Mouse (Mus musculus) embryo, embryonic 11 days (tissue): ENCODE measurements around the gene Reps2.

ENCODE experiments used
- DNase-seq: peaks from one replicate; pipeline ENCODE4 v3.0.0-alpha.2; 2015

Reps2 gene

DNA sequence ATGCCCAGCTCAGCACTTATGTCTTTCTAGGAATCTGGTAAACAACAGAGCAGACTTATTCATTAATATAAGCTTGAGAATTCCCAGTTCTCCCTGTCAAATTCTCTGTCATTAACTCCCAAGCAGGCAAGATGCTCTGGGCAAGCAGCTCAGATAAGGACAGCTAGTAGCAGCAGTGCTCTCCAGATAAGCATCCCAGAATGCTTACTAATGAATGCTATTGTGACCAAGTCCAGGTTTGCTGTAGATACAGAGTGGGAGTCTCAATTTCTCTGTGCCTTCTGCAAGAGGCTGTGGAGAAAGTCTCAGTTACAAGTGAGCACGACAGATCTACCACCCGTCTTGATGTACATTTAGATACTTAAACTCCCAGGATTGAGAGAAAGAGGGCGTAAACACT, 173.2 kb downstream of the Reps2 start:
- DNase-seq = no peak

DNA sequence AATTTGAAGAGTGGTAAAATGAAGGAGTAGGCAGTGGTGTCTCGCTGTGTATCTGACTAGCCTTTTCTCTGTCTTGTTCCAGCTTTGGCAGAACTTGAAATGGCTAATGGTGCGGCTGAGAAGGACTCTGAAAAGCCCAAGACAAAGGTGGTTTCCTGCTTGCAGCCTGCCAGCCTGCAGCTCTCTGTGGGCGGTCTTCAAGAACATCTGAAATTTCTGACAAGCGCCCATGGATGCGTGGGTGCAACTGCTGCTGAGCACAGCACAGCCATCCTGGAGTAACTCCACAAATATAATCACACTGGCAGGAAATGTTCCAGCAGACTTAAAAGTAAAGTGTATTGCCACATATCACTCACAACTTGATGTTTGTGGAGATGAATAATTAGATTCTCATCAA, 181.3 kb downstream of the Reps2 start:
- no peak for DNase-seq

DNA sequence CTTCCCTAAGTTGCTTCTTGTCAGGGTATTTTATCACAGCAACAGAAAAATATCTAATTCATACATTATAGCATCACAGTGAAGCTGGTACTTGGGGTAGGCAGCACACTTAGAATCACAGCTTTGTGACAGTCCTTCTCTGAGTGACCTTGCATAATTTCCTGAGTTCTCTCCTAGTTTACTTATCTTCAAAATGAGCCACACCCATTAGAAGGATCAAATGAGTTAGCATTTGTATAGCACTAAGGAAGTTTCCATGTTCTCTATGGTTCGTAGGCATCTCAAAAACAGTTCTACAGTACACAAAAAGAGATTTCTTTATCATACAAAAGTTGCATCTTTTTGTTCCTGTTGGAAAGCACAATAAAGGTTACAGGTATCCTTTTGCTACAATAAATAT, 187.0 kb downstream of the Reps2 start:
- DNase-seq = no peak

DNA sequence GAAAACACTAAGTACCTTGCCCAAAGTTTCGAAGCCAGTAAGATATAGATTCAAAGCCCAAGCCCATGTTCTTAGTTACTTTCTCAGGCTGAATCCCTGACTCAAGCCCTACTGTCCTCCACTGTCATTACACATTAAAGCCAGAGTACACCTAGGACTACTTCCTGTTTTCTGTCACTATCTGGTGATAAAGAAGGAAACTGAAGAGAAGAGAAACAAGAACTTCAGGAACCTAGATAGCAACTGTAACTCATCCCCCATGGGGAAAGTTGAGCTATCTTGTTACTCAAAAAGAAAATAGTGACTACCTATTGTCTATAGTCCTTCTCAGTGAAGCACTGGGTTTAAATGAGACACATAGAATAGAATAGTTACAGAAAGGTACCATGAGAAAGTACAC, 188.1 kb downstream of the Reps2 start:
- no peak for DNase-seq

DNA sequence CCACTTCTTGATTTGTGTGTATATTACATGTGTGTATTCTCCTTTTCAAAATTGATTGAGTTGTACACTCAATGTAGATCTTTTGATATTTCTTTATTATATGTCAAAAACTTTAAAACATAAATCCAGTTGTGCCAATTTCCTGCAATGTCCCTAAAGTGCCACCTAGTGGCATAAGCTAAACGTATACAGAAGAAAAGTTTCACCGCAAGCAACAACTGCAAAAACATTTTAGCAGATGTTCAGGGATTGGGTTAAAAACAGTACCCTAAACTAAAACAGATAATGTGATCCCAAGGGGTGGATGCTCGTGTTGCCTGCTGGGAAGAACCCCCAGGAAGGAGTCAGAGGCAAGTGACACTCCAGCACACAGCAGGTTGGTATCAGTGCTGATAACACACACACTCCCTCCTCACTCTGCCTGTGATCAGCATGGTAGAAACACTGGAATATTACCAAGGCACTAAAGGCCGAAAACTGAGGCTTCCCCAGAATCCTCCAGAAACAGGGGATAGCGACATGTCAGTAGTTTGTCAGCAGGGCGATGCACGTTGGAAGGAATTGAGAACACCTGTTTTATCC, 189.5 kb downstream of the Reps2 start:
- peak; percentile 29 for DNase-seq

DNA sequence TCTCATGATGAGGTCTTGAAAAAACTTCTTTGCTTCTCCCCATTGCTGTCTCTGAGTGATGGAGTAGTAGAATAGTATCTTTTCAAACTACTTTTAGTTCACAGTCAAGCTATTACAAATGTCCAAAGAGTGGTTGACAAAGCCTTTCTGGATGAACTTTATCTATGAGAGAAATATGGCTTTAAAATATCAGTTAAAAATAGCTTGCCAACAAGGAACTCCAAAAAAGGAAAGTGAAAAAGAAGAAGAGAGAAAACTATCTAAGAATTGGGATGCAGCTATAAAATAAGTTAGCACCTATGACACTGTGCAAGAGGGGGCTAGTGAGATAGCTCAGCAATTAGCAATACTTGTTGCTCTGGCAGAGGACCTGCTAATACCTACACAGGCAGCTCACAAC, 190.8 kb downstream of the Reps2 start:
- no peak for DNase-seq

DNA sequence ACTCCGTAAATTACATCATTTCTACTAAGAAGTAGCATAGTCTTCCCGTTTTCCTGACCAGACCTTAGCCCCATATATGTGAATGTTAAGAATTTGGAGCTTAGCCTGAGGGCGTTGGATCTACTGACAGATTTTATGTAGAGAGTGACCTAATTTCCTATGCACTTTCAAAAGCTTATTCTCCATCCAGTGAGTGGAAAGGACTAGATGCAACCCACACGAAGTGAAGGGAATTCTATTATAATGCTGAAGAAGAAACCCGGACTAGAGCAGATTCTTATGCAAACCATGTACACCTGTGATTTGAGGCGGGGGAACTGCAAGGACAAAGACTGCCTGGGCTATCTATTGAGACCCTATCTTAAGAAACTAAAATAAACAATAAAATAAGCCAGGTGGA, 195.5 kb downstream of the Reps2 start:
- no peak for DNase-seq

DNA sequence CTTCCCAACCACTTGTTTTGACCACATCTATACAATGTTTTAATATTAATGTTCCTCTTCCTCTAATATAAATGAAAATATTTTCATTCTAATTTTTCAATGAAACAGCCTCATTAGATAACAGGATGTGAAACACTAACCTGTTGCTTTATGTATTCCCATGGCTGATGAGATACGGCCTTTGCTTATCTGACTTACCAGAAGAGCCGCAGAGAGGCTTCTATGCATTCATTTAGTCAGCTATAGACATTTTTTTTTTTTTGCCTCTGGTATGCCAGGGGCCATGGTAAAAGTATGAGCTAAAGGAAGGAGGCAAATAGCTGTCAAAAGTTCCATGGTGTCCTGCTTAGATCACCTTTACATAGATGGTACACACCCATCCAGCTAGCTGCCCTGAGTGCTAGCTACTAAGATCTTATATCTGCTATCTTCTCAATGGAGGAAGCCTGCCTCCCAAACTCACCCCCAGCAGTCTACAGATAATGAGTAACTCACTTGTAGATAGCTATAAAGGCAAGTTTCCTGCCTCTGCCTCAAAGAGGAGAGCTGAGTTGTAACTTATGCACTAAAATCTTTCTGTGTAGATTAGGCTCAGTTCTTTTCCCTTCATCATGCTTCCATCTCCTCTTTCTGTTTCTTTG, 196.7 kb downstream of the Reps2 start:
- DNase-seq = no peak

DNA sequence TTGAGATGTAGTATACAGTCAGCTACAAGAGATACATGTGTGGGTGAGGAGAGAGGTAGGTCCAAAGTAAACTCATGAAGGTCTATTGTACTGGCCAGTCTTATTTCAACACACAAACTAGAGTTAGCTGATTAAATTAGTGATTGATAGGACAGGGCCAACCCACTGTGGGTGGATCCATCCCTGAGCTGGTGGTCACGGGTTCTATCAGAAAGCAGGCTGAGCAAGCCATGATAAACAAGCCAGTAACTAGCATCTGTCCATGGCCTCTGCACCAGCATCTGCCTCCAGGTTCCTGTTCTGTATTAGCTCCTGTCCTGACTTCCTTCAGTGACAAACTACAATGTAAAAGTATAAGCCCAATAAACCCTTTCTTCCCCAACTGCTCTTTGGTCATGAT, 200.1 kb downstream of the Reps2 start:
- no peak for DNase-seq

DNA sequence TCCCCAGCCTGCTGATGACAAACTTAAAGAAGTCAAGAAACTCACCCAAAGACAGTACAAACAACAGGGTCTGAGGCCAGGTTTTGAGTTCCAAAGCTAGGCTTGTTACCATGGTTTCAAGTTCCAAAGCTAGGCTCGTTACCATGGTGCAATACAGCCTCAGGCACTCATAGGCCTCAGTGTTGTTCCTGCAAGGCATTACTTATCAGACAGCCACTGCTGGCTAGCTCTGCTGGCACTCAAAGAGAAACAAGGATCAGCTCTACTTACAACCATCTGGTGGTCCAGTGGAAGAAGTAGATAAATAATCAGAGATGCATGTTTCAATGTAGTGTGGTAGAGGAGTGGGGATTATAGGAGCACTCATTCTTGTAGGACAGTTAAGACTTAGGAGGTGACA, 200.5 kb downstream of the Reps2 start:
- peak; percentile 8 for DNase-seq

DNA sequence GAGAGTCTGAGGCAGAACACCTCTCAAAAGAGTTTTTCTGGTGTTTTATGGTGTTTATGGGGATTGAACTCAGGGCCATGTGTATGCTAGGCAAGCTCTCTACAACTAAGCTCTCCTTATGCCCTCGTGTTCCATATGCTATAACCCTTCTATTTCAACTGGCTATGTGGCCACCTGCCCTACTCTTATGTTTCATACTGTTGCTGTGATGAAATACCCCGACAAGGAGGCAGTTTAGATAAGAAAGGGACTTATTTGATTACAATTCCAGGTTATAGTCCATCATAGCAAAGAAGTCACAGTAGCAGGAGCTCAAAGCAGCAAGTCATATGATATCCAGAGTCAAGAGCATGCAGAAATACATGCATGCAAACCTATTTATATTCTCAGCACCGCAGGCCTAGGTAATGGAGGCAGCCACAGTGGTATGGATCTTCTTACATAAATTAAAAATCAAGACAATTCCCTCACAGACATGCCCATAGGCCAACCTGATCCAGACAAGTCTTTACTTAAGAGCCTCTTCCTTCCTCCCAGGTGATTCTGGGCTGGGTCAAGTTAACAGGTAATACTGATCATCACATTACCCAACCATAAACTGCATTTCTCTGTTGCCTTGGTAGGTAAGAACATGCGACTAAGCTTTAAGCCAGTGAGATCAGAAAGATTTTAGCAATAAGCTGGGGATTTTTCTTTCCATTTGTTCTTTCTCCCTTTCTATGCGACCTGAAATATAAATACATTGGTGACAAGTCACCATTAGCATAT, 210.5 kb downstream of the Reps2 start:
- no peak for DNase-seq

DNA sequence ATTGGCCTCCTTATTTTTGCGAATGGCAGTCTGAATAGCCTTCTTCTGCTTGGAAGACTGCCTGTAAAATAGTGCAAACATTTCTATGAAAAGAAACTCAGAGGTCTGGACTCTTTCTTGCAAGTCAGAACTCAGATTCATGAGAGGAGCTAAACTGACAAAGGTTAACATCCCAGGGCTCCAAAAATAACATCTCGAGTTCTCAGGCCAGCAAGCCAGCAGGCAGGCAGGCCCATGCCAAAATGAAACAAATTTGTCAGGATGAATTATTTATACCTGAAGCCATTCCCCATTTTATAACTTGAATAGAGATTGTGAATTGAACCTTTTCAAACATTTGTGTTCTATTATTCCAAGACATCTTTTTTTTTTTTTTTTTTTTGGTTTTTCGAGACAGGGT, 215.8 kb downstream of the Reps2 start:
- DNase-seq = no peak

DNA sequence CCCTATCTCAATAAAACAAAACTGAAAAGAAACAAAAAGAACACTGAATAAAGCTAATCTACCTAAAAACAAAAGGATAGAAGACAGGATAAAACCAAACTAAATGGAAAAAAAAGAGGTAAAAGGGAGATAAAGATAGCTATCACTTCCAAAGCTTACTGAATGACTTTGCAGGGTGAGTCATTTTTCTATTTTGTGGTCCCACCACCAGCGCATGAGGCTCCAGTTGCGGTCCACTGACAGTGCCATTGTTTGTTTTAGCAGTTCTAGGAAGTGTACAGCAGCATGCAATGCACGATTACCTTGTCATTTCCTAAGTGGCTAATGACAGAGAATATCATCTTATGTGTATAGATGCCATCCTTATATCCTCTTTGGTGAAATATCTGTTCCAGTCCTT, 224.0 kb downstream of the Reps2 start:
- no peak for DNase-seq

DNA sequence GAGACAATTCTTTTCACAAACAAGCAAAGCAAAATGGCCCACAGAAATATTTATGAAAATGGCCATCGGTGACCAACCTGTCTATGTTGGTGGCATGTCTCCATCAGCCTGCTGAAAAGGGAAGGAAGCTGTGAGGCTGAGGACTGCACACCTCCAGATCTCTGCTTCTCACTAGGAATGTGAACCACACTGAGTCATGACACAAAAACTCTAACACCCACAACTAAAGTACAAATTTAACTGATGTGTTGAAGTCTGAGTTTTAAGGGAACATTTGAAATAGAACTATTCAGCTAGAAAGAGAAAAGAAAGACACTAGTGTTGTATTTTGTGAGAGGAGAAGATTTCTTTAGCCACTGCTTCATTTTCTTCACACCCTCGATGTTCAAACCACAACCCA, 230.3 kb downstream of the Reps2 start:
- DNase-seq = no peak

DNA sequence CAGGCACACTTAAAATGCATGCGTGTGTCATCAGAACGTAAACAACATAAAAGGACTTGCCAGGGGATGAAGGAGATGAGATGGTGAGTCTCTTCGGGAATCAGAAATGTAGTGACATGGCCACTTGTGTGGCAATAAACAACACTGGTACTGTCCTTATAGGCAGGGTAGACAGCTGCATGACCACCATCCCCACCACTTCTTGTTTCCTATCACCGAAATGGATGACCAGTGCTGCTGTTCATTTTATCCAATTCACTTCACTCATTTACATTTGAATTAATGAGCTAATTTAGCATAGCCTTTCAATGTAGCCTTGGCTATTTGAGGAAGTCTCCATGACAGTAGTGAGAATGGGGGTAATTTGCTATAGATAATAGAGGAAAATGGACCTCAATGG, 236.2 kb downstream of the Reps2 start:
- DNase-seq = no peak

DNA sequence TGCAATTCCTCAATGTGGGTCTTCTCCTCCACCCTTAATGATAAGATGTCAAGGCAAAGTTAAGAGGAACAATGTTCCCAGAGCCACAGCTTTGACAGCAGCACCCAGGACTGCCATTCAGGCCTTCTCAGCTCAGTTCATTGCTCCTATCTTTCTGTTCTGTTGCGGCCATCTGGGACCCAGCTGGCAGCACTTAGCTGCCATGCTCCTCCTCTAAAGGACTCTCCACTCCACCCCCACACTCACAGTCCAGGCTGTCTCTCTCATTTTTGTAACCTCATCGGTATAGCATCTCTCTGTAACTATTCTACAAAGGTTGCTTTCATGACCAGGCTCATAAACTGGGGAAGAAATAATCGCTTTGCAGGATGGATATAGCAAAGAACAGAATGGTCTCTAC, 241.0 kb downstream of the Reps2 start:
- peak; percentile 5 for DNase-seq

DNA sequence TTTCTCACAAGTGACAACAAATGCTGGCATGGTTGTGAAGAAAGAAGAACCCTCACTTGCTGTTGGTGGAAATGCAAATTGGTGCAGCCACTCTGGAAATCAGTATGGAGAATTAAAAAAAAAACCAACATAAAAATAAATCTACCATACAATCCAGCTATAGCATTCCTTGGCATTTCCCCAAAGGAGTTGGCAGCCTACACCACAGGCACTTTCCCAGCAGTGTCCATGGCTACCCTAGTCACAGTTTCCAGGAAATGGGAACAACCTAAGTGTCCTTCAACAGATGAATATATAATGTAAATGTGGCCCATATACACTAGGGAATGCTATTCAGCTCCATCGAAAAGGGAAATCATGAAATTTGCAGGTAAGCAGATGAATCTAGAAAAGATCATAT, 262.7 kb downstream of the Reps2 start:
- DNase-seq = no peak

DNA sequence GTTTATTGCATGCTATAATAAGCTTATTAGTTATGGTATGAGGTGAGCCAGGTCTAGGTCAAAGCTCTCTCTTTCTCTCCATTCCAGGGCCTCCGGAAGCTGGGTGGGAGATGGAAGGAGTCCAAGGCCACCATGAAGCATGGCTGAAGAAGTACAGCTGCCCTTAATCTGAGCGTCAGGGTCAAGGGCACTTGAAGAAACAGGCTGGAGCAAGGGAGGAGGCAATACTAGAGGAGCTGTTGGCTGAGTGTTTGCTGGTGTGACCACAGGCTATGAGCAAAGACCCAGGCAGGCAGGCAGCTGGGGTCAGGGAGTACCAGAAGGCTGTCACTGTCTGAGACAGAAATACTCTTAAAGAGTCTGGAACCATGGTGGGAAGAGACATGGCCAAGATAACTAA, 280.2 kb downstream of the Reps2 start:
- no peak for DNase-seq
